Mouse (Mus musculus) forelimb bud, embryonic 11.5 days (tissue): ENCODE data around the gene Aarsd1.
"Not testable (repeated sequence)": the region's sequence is repeated elsewhere in the genome, so short reads cannot be mapped to it uniquely, and the experiment has no call there.

Source experiments
- DNase-seq: peaks from one replicate; pipeline ENCODE4 v3.0.0-alpha.2; 2012; ENCODE audit warnings: low read depth, low spot score

Gene Aarsd1

DNA sequence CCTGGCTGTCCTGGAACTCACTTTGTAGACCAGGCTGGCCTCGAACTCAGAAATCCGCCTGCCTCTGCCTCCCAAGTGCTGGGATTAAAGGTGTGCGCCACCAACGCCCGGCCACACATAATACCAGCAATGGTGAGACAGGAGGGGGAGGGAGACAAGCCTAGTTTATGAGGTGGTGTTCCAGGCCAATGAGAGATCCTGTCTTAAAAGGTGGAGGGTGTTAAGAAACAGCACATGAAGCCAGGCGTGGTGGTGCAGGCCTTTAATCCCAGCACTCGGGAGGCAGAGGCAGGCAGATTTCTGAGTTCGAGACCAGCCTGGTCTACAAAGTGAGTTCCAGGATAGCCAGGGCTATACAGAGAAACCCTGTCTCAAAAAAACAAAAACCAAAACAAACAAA lies 39.2 kb downstream of the Aarsd1 start:
- DNase-seq = not testable (repeated sequence)

GRCm38 (mm10) chr11:101374421-101374938 lies 42.9 kb downstream of the Aarsd1 start:
- no peak for DNase-seq

DNA sequence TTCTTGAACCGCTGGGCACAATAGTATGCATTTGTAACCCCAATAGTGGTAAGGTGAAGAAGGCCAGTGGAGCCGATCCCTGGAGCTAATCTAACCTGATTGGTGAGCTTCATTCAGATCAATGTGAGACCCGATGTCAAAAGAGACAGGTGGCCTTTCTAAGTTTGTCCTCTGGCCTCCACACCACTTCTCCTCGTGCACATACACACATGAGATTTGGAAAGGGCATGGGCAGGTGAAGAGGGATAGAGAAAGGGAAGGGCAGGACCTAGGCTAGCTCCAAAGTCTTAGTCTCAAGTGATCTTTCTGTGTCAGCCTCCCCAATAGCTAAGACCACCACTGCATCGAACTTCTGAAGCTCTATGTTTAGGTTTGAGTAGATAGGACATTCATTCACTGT lies 47.3 kb downstream of the Aarsd1 start:
- no peak for DNase-seq

DNA sequence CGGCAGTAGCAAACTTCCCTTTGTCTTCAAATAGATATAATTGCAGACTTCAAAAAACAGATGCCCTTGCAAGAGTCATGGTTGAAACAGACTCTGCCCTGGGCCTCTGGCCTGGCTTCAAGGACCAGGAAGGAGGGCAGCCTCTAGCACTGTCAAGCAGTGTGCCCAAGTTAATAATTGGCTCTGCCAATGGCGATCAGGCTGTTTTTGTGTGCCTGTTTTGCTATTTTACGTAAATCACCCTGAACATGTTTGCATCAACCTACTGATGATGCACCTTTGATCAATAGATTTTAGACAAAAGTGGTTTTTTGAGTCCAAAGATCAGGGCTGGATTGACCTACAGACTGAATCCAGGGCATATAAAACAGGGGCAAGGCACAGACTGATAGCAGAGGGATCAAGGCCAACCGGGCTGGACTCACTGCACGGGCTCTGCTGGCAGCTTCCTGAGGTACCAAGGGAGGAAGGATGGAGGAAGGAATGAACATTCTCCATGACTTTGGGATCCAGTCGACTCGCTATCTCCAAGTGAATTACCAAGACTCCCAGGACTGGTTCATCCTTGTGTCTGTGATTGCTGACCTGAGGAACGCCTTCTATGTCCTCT lies 50.0 kb downstream of the Aarsd1 start, which contains the start of gene G6pc:
Gene G6pc (plus strand): TSS at position 236 of the 610 bp plus-strand sequence.
- DNase-seq = no peak

- no peak for DNase-seq
These were observed 52.9 kb downstream of the Aarsd1 start for GRCm38 (mm10) chr11:101364531-101364931.

- DNase-seq = no peak
These were observed 56.7 kb downstream of the Aarsd1 start for GRCm38 (mm10) chr11:101360651-101361113.

DNA sequence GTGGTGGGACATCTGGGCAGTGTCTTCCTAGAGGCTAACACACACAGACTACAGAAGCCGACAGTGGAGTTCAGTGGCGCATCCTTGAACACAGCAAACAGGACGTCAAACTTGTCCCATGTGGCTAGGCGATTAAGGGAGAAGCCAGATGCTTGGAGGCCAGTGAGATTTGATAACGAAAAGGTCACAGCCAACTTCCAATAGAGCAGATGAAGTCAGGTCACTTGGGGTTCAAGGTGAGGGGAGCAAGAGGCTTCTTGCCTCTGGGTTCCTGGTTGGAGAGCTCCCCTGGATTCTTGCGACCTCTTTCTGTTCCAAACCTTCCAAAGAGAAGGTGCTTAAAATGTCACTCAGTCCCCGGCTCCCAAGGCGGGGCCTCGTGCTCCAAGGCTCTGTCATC lies 57.6 kb downstream of the Aarsd1 start:
- DNase-seq = no peak

DNA sequence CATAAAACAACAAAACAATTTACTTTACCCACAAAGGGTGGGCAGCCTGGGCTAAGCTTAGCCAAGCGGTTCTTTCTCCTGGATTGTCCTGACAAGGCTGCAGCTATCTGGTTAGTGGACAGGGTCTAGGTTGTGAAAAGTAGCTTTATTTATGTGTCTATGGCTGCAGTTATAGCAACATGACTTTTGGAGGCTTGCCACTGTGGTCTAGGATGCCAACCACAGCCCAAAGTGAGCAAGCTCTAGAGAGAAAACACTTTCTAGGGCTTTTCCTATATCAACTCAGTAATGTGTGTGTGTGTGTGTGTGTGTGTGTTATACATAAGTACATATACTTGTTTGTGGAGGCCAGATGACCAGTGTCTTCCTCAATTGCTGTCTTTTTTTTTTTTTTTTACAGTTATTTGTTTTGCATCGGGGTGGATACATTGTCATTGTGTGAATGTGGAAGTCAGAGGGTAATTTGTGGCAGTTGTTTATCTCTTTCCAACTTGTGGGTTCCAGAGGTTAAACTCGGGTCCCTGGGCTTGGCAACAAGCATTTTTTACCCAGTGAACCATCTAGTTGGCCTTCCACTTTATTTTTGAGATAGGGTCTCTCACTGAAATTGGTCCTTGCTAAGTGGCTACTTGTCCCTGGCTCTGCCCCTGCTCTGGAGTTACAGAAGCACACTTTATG lies 59.8 kb downstream of the Aarsd1 start:
- no peak for DNase-seq
